Mouse (Mus musculus) stomach, postnatal 0 days (tissue): ENCODE results near the gene Gm20823. TPM values are rescaled to one million over a fixed set of nuclear protein-coding genes. Genes with fewer than 3 reads are reported as not detected.
"Not testable (repeated sequence)": the region's sequence is repeated elsewhere in the genome, so short reads cannot be mapped to it uniquely, and the experiment has no call there.

Source experiments
- ATAC-seq: fragments of 200-750 bp; cut with Nextera tagmentation; 2 replicates; pipeline ENCODE4 v1.8.0; 2017; ENCODE audit not compliant: low FRiP score, low TSS enrichment
- DNase-seq: peaks from one replicate; pipeline ENCODE4 v3.0.0-alpha.2; 2016; ENCODE audit warnings: low spot score
- H3K27ac ChIP-seq: fragments of 300-500 bp; sonication (generic); replicated peaks from 2 replicates; pipeline ENCODE4 v1.5.1; 2014; ENCODE audit warnings: mild to moderate bottlenecking, control low read depth
- H3K27me3 ChIP-seq: fragments of 300-500 bp; sonication (generic); 2 replicates; pipeline ENCODE4 v1.6.1; 2014; ENCODE audit warnings: low read length; ENCODE audit not compliant: control insufficient read depth, insufficient read depth
- H3K36me3 ChIP-seq: fragments of 300-500 bp; sonication (generic); 2 replicates; pipeline ENCODE4 v1.6.1; 2014; ENCODE audit warnings: low read length, mixed read lengths; ENCODE audit not compliant: control insufficient read depth, insufficient read depth
- H3K4me1 ChIP-seq: fragments of 300-500 bp; sonication (generic); replicated peaks from 2 replicates; pipeline ENCODE4 v1.6.1; 2014; ENCODE audit warnings: antibody characterized with exemption; ENCODE audit not compliant: control insufficient read depth, insufficient read depth
- H3K4me2 ChIP-seq: fragments of 300-500 bp; sonication (generic); replicated peaks from 2 replicates; pipeline ENCODE4 v1.6.1; 2014; ENCODE audit warnings: low read depth, mild to moderate bottlenecking, control low read depth, moderate library complexity
- H3K4me3 ChIP-seq: fragments of 300-500 bp; sonication (generic); 2 replicates; pipeline ENCODE4 v1.5.1; 2014; ENCODE audit warnings: low read depth, low read length, control low read depth
- H3K9ac ChIP-seq: fragments of 300-500 bp; sonication (generic); 2 replicates; pipeline ENCODE4 v1.6.1; 2014; ENCODE audit warnings: mild to moderate bottlenecking, low read length, control low read depth, mixed read lengths
- H3K9me3 ChIP-seq: fragments of 300-500 bp; sonication (generic); 2 replicates; pipeline ENCODE4 v1.6.1; 2016; ENCODE audit warnings: low read length; ENCODE audit not compliant: control insufficient read depth
- WGBS: fragments of 180-500 bp; shearing (Covaris S2); extraction: QIAGEN DNeasy Blood & Tissue Kit; methylation state at CpG from one replicate; pipeline ENCODE4 v1.1.7; 2014; 5-methylcytosine and 5-hydroxymethylcytosine counted together
- polyA plus RNA-seq: library from polyadenylated mRNA; unstranded; fragments of >200 nt; fragmentation: Nextera tagmentation; extraction: Ambion mirVana; gene quantifications from 2 replicates; pipeline ENCODE4 v1.2.1, GENCODE M21; 2015

Gm20823 gene
- polyA plus RNA-seq = not detected in 2 replicates

GRCm38 (mm10) chrY:62464745-62465144 lies at the start of gene Gm20823:
Gene Gm20823 (minus strand): TSS chrY:62464845.
- not testable (repeated sequence) for H3K9me3 ChIP-seq, H3K4me2 ChIP-seq, H3K27ac ChIP-seq, ATAC-seq, H3K4me1 ChIP-seq, H3K9ac ChIP-seq, H3K36me3 ChIP-seq, DNase-seq, H3K4me3 ChIP-seq, H3K27me3 ChIP-seq
- WGBS = no CpG with 5 or more reads among the region's 4 CpGs
